Mouse (Mus musculus): ENCODE results near the gene Aox4. TPM values are rescaled to one million over a fixed set of nuclear protein-coding genes. Genes with fewer than 3 reads are reported as not detected.

The Aox4 gene
- total and polyA plus RNA-seq, 3 experiments = 0.05 to 0.27 TPM; not detected in 1

- no peak overlapping the region for H3K9ac ChIP-seq (ENCODE audit: insufficient read depth, low read depth)
- dilution Hi-C loops (cut with MboI; ENCODE audit: extremely low pct_ligation_motif_present, extremely low pct_unique_long_range_greater_than_20kb, low sequenced_read_pairs) = no loop called here
- 0 out of 2 replicates have a peak, but pooled peaks have one; percentile 27 for TF ChIP-seq MAZ (IDR thresholded peaks at IDR 0.05; ENCODE audit: low read depth, low read length)
- TF ChIP-seq IRF4 (IDR thresholded peaks at IDR 0.05; ENCODE audit: low read depth, low read length) = peak; percentile 56
- peak; percentile 31; the same call in 1 of the 2 replicates for TF ChIP-seq EP300 (IDR thresholded peaks at IDR 0.05; ENCODE audit: low read length)
- TF ChIP-seq RAD21 (IDR thresholded peaks at IDR 0.05; ENCODE audit: low read depth, low read length) = no peak
- peak; percentile 51 for TF ChIP-seq ETS1 (conservative IDR thresholded peaks at IDR 0.05; ENCODE audit: low read depth, low read length)
- 0 out of 2 replicates have a peak, but pooled peaks have one; percentile 28 for TF ChIP-seq MXI1 (IDR thresholded peaks at IDR 0.05; ENCODE audit: low read depth, low read length)
- TF ChIP-seq NELFE (IDR thresholded peaks at IDR 0.05; ENCODE audit: low read depth, low read length) = no peak
Measured at GRCm38 (mm10) chr1:58308594-58308993, 98.4 kb downstream of the Aox4 start.

GRCm38 (mm10) chr1:58309853-58310252 lies 99.7 kb downstream of the Aox4 start:
- in situ Hi-C loops (cut with MboI; ENCODE audit: low pct_ligation_motif_present, low pct_unique_long_range_greater_than_20kb, low sequenced_read_pairs) (no loop called here), dilution Hi-C loops (cut with MboI; ENCODE audit: extremely low pct_ligation_motif_present, extremely low pct_unique_long_range_greater_than_20kb, low sequenced_read_pairs) (no loop called here)

More at GRCm38 (mm10) chr1:58308594-58308993, 98.4 kb downstream of the Aox4 start:
- Histone ChIP-seq H3K27me3 (replicated peaks) (no peaks in the 10 kb centered on the region), H3K79me2 (replicated peaks; ENCODE audit: control insufficient read depth, extremely low read depth, insufficient read depth, poor library complexity, severe bottlenecking) (no peaks in the 10 kb centered on the region), H3K9me3 (replicated peaks; ENCODE audit: low read length) (no peaks in the 10 kb centered on the region), H3K4me1 (ENCODE audit: control insufficient read depth in 1 of 2, insufficient read depth in 2 of 2) (peaks cover 11 to 33% of the 10 kb centered on the region in 2 experiments), H3K4me2 (ENCODE audit: insufficient read depth, low read depth, poor library complexity, severe bottlenecking) (peak overlapping the region; percentile 16), H3K4me3 (replicated peaks in 1 of 3; ENCODE audit: low read depth in 2 of 3, low read length in 2 of 3, poor library complexity in 1 of 3) (no peak overlapping the region), H3K27ac (ENCODE audit: insufficient read depth, low read depth) (no peak overlapping the region), H3K36me3 (replicated peaks in 1 of 2; ENCODE audit: control insufficient read depth in 1 of 2, insufficient read depth in 1 of 2, low read length in 1 of 2) (no peaks in the 10 kb centered on the region)
- peak; percentile 43 for DNase-seq (ENCODE audit: extremely low read depth)
- in situ Hi-C loops (cut with MboI; ENCODE audit: low pct_ligation_motif_present, low pct_unique_long_range_greater_than_20kb, low sequenced_read_pairs) = no loop called here

More at GRCm38 (mm10) chr1:58309853-58310252, 99.7 kb downstream of the Aox4 start:
- no peak for DNase-seq (ENCODE audit: extremely low read depth)
- H3K9ac ChIP-seq (ENCODE audit: insufficient read depth, low read depth) = no peak overlapping the region
- H3K9me3 ChIP-seq (replicated peaks; ENCODE audit: low read length) = no peaks in the 10 kb centered on the region
- no peaks in the 10 kb centered on the region for H3K36me3 ChIP-seq (replicated peaks in 1 of 2; ENCODE audit: control insufficient read depth in 1 of 2, insufficient read depth in 1 of 2, low read length in 1 of 2)
- TF ChIP-seq CHD2 (IDR thresholded peaks at IDR 0.05; ENCODE audit: low read length) (no peak), CTCF (conservative IDR thresholded peaks at IDR 0.05 in 1 of 2, IDR thresholded peaks at IDR 0.05 in 1 of 2; ENCODE audit: low read depth in 2 of 2, low read length in 2 of 2) (no peak), USF1 (IDR thresholded peaks at IDR 0.05; ENCODE audit: low read depth, low read length) (no peak), NRF1 (IDR thresholded peaks at IDR 0.05; ENCODE audit: low read depth, low read length) (no peak), EP300 (IDR thresholded peaks at IDR 0.05; ENCODE audit: low read length) (no peak), SIN3A (IDR thresholded peaks at IDR 0.05; ENCODE audit: low read length) (no peak), NELFE (IDR thresholded peaks at IDR 0.05; ENCODE audit: low read depth, low read length) (no peak), JUND (conservative IDR thresholded peaks at IDR 0.05; ENCODE audit: low read depth, low read length) (no peak), USF2 (conservative IDR thresholded peaks at IDR 0.05; ENCODE audit: low read depth, low read length) (no peak), HCFC1 (IDR thresholded peaks at IDR 0.05; ENCODE audit: low read depth, low read length) (no peak), TBP (conservative IDR thresholded peaks at IDR 0.05; ENCODE audit: low read depth, low read length) (no peak), MAX (IDR thresholded peaks at IDR 0.05; ENCODE audit: low read length) (no peak), POLR2AphosphoS2 (IDR thresholded peaks at IDR 0.05; ENCODE audit: low read depth, low read length) (no peak), E2F4 (IDR thresholded peaks at IDR 0.05; ENCODE audit: insufficient replicate concordance, low read depth, low read length) (no peak)
- H3K4me1 ChIP-seq (ENCODE audit: control insufficient read depth in 1 of 2, insufficient read depth in 2 of 2) = peaks cover 11 to 25% of the 10 kb centered on the region in 2 experiments
- no peak overlapping the region for H3K4me2 ChIP-seq (ENCODE audit: insufficient read depth, low read depth, poor library complexity, severe bottlenecking)
- H3K27me3 ChIP-seq (replicated peaks) = no peaks in the 10 kb centered on the region
- no peak overlapping the region for H3K27ac ChIP-seq (ENCODE audit: insufficient read depth, low read depth)
- no peaks in the 10 kb centered on the region for H3K79me2 ChIP-seq (replicated peaks; ENCODE audit: control insufficient read depth, extremely low read depth, insufficient read depth, poor library complexity, severe bottlenecking)
- H3K4me3 ChIP-seq (replicated peaks in 1 of 3; ENCODE audit: low read depth in 2 of 3, low read length in 2 of 3, poor library complexity in 1 of 3) = no peak overlapping the region

Data from CH12.LX (cell line).